Mouse (Mus musculus) gastrocnemius, postnatal 25 days (tissue): Measurements from ENCODE around the gene Krtap1-3. TPM values are rescaled to one million over a fixed set of nuclear protein-coding genes. Genes with fewer than 3 reads are reported as not detected.
"Not testable (repeated sequence)": the region's sequence is repeated elsewhere in the genome, so short reads cannot be mapped to it uniquely, and the experiment has no call there.

Source experiments
- DNase-seq: peaks from one replicate; pipeline ENCODE4 v3.0.0; 2022
- long read RNA-seq, 2 experiments: library from polyadenylated mRNA; stranded (forward); transcript quantifications; one replicate each; pipeline ENCODE4 v2.0.0; 2021
- total RNA-seq, 2 experiments: library from RNA; stranded (reverse); gene quantifications; 1 replicate in 1 of 2; 2 replicates in 1 of 2; pipeline ENCODE4 v1.2.3; 2021

Gene Krtap1-3
- not detected for total RNA-seq
- long read RNA-seq, experiment 1: 0 reads
- long read RNA-seq, experiment 2: 0 reads

GRCm38 (mm10) chr11:99590981-99591380, at the start of gene Krtap1-3:
Gene Krtap1-3 (minus strand): TSS chr11:99591339.
- DNase-seq: no peak

GRCm38 (mm10) chr11:99640926-99641325, 49.8 kb upstream of the Krtap1-3 start:
- DNase-seq: no peak

GRCm38 (mm10) chr11:99637086-99637485, 45.9 kb upstream of the Krtap1-3 start:
- no peak for DNase-seq

- DNase-seq: no peak
Measured at GRCm38 (mm10) chr11:99634653-99635134, 43.6 kb upstream of the Krtap1-3 start, which contains the start of gene Krtap4-2. Gene Krtap4-2 (minus strand): TSS chr11:99635084.

GRCm38 (mm10) chr11:99633293-99633692, 42.2 kb upstream of the Krtap1-3 start:
- DNase-seq: no peak

DNA sequence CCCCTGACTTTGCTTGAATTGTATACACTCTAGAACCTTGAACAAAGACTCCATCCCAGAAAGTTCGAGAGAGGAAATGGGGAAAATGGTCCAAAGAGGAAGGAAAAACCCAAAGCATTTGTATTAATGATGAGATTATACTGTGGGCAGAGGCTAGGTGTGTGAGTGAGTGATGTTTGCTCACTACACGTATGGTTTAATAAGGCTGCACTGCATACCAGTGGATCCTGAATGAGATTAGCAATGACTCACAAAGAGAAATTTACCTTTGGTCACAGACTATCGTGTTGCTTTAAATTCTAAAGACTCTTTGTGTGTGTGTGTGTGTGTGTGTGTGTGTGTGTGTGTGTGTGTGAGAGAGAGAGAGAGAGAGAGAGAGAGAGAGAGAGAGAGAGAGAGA, 39.8 kb upstream of the Krtap1-3 start:
- DNase-seq: no peak

GRCm38 (mm10) chr11:99628138-99628537, 37.0 kb upstream of the Krtap1-3 start, which contains the start of gene Krtap4-1:
Gene Krtap4-1 (minus strand): TSS chr11:99628238.
- DNase-seq: no peak

GRCm38 (mm10) chr11:99620335-99620734, 29.2 kb upstream of the Krtap1-3 start, which contains the start of gene Gm11562:
Gene Gm11562 (minus strand): TSS chr11:99620435.
- no peak for DNase-seq

- DNase-seq: no peak
Measured at GRCm38 (mm10) chr11:99614796-99615363, 23.7 kb upstream of the Krtap1-3 start, which contains the start of gene Krtap2-4. Gene Krtap2-4 (minus strand): TSS chr11:99614846.

GRCm38 (mm10) chr11:99610089-99610488, 18.9 kb upstream of the Krtap1-3 start, which contains the start of gene Gm11937:
Gene Gm11937 (minus strand): TSS chr11:99610189.
- DNase-seq: not testable (repeated sequence)

GRCm38 (mm10) chr11:99609126-99609525, 18.0 kb upstream of the Krtap1-3 start:
- no peak for DNase-seq

GRCm38 (mm10) chr11:99603208-99603607, 12.1 kb upstream of the Krtap1-3 start, which contains the start of gene Gm11938:
Gene Gm11938 (minus strand): TSS chr11:99603308.
- DNase-seq: not testable (repeated sequence)

GRCm38 (mm10) chr11:99597742-99598141, 6.6 kb upstream of the Krtap1-3 start, which contains the start of gene Krtap9-3:
Gene Krtap9-3 (minus strand): TSS chr11:99598105.
- DNase-seq: not testable (repeated sequence)

DNA sequence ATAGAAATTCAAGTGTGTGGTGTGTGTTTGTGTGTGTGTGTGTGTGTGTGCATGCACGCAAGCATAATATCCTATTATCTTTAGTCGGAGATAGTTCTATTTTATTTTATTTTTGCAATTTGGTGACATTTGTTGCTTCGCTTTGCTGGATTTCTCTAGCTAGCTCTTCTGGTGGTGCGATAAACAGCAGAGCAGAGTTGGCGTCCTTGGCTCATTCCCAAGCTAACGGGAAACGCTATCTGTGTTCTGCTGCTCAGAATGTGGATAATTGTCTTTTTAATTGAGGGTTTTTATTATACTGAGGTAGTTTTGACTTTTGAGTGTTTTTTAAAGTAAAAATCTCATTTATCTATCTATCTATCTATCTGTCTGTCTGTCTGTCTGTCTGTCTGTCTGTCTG, 6.0 kb downstream of the Krtap1-3 start:
- no peak for DNase-seq

DNA sequence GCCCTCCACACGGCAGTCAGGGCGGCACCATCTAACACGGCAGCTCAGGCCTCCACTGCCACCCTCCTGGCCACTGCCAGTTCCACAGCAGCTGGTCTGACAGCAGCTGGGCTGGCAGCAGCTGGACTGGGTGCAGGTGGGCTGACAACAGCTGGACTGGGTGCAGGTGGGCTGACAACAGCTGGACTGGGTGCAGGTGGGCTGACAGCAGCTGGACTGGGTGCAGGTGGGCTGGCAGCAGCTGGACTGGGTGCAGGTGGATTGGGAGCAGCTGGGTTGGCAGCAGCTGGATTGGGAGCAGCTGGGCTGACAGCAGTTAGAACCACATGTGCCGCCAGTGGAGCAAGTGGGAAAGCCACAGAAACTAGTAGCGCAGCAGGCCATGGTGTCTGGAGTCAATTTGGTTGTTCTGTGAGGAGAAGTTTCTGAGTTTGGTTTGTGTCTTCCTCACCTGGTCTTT, 7.9 kb downstream of the Krtap1-3 start, which contains the start of gene Krtap1-4:
Krtap1-4 (minus strand) TSS at position 410 of the 460 bp plus-strand sequence.
- no peak for DNase-seq

- DNase-seq: no peak
Measured at GRCm38 (mm10) chr11:99581564-99581963, 9.6 kb downstream of the Krtap1-3 start.

DNA sequence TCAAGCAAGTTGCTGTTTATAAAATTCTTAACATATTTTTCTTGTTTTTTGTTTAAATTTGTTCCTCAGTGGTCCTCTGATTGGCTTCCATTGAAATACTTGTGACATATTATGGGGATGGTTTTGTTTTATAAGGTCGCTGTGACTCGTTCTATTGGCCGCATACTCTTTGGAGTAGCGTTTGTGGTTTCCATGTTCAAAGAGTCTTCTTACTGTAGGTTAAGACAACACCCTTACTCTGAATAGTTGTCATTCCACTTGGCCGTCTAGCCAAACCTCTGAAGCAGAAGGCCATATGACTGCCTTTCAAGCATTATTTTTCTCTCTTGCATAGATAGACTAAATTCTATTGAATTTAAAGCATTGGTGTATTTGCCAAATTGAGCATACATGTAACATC, 10.1 kb downstream of the Krtap1-3 start:
- DNase-seq: no peak

DNA sequence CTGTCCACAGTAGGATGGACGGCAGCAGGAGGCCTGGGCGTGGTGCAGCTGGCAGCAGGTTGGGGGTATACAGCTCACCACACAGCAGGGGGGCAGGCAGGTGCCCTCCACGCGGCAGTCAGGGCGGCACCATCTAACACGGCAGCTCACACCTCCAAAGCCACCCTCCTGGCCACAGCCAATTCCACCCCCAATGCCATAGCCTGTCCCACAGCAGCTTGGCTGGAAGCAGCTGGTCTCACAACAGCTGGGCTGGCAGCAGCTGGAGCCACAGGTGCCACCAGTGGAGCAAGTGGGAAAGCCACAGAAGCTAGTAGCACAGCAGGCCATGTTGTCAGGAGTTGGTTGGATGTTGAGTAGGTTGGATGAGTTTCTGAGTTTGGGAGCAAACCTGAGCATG, 10.5 kb downstream of the Krtap1-3 start, which contains the start of gene Krtap1-5:
Krtap1-5 (minus strand) TSS at position 381 of the 400 bp plus-strand sequence.
- no peak for DNase-seq

DNA sequence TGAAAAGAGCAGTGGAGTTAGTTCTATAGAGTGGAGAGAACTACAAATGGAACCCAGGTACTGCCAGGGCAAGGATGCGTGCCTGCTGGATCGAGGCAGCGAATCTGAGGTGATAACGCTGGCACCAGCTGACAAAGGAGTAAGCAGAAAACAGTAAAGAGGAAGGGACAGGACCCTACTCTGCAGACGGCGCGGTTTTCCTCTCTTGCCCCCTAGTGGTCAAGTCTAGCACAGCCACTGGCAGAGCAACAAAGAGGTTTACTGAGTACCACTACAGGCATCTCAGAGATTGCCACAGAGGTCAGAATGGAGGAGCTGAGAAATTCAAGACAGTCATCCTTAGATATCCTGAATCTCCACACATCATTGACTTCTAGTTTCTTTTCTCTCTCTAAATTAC, 17.0 kb downstream of the Krtap1-3 start:
- DNase-seq: peak; percentile 21

DNA sequence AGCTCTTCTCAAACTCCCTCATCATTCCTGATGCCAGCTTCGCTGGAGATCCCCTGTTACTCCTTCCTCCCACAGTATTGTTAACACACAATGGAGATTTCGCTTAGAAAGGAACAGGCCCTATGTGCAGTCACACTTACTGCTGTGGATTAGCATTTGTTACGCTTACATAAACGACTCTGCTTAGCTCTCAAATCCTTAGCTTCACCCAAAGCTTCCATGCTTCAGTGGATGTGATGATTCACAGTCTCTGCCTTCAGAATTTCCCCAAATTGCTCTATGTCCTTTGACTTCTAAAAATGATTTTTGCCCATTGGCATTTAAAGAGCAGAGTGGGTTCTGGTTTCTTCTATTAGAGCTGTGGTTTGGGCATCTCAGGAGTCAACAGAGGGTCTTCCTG, 18.0 kb downstream of the Krtap1-3 start:
- no peak for DNase-seq

GRCm38 (mm10) chr11:99566530-99566929, 24.6 kb downstream of the Krtap1-3 start, which contains the start of gene Krtap3-1:
Gene Krtap3-1 (minus strand): TSS chr11:99566630.
- no peak for DNase-seq

DNA sequence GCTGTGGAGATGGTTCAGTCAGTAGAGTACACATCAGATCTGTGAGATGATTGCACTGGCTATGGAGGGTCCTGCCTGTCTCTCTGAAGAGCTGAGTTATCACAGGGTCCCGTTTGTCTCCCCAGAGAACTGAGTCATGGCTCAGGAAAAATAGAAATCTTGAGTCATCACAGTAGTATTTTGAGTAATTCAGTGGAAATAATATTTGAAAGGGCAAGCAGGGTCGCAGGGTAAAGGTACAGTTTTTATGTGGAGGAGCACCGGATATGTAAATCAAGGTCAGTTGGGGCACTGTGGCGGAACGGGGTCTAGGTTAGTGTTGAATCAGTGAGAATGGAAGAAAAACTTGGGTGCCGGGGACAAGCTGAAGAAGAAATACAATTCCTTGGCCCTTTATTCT, 28.6 kb downstream of the Krtap1-3 start:
- DNase-seq: no peak

DNA sequence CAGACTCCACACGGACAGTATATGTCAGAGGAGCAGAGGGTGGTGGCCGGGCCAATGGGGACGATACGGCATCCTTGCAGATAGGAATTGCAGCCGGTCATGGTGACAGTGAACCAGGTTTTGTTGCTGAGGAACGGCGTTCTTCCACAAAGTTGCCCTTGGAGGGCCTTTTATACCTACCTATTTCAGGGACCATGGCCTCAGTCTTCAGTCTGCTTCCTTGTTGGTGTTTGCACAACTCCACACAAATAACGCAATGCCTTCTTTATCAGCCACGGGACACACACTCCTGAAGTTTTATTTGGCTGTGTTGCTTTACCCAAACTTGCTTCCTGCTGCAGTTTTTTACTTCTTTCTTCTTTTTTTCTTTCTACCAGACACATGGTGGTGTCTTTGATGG, 31.8 kb downstream of the Krtap1-3 start, which contains the start of gene Gm11939:
Gm11939 (minus strand) TSS at position 101 of the 400 bp plus-strand sequence.
- DNase-seq: no peak
